Mouse (Mus musculus) right cerebral cortex, postnatal 25 days (tissue): ENCODE measurements around the gene Zfp563.
A peak's percentile ranks its signal among the peaks of the same experiment; 100 is the strongest.

Experiments used
- DNase-seq: peaks from one replicate; pipeline ENCODE4 v3.0.0; 2022

Gene Zfp563

GRCm38 (mm10) chr17:33089220-33089949, at the start of gene Zfp563:
Gene Zfp563, plus strand, starts transcription at chr17:33089310.
- DNase-seq, result peak; percentile 93

GRCm38 (mm10) chr17:33058791-33059190, 30.3 kb upstream of the Zfp563 start:
- DNase-seq, result no peak

GRCm38 (mm10) chr17:33063001-33063400, 26.1 kb upstream of the Zfp563 start:
- no peak for DNase-seq

- DNase-seq, result no peak
These were observed 21.2 kb upstream of the Zfp563 start, which contains the start of gene 4921501E09Rik for GRCm38 (mm10) chr17:33067958-33068357. Gene 4921501E09Rik, minus strand, starts transcription at chr17:33068058.

- no peak for DNase-seq
These were observed 2.5 kb downstream of the Zfp563 start for GRCm38 (mm10) chr17:33091630-33092029.

- peak; percentile 86 for DNase-seq
These were observed 3.5 kb downstream of the Zfp563 start for GRCm38 (mm10) chr17:33092391-33093193.

GRCm38 (mm10) chr17:33097396-33097795, 8.3 kb downstream of the Zfp563 start:
- DNase-seq, result no peak

GRCm38 (mm10) chr17:33124546-33124945, 35.4 kb downstream of the Zfp563 start:
- no peak for DNase-seq

GRCm38 (mm10) chr17:33126257-33126656, 37.1 kb downstream of the Zfp563 start:
- DNase-seq, result no peak

GRCm38 (mm10) chr17:33139261-33139820, 50.2 kb downstream of the Zfp563 start, which contains the start of gene Morc2b:
Gene Morc2b, minus strand, starts transcription at chr17:33139683.
- no peak for DNase-seq
